ENCODE assay signal across 7 mouse cellular contexts in genomic region chr11:120788460-120788859, GRCm38 (mm10). TPM values are rescaled to one million over a fixed set of nuclear protein-coding genes. Genes with fewer than 3 reads are reported as not detected.
DNase-seq lines count a peak whose midpoint lies in the region; ATAC-seq and TF ChIP-seq lines count a peak whose summit lies in the region.
"Not testable (repeated sequence)": the region's sequence is repeated elsewhere in the genome, so short reads cannot be mapped to it uniquely, and the experiment has no call there.

No protein-coding gene starts in this region.

- H3K36me3 ChIP-seq in kidney, embryonic 14.5 days (ENCODE audit: control insufficient read depth, insufficient read depth, low read length): peaks cover 71% of the 10 kb centered on the region
- H3K36me3 ChIP-seq in kidney, postnatal 0 days (ENCODE audit: insufficient read depth, low read length): peaks cover 60% of the 10 kb centered on the region

- not testable (repeated sequence) for H3K27me3 ChIP-seq in kidney, embryonic 14.5 days (ENCODE audit: control insufficient read depth, insufficient read depth, low read length); kidney, postnatal 0 days (ENCODE audit: insufficient read depth, low read length)

- 67% methylated on average over 9 of the region's 10 CpGs for WGBS in kidney, embryonic 14.5 days
- WGBS in kidney, postnatal 0 days: 61% methylated on average over 9 of the region's 10 CpGs

- 0 out of 2 replicates have a peak, but pooled peaks have one; percentile 16 for ATAC-seq in kidney, embryonic 14.5 days (ENCODE audit: low FRiP score, low TSS enrichment)
- peak; percentile 50 for ATAC-seq in kidney, postnatal 0 days (replicated peaks; ENCODE audit: low FRiP score, low read depth)

- TF ChIP-seq CTCF in kidney, postnatal 0 days (IDR thresholded peaks at IDR 0.05; ENCODE audit: low read depth): not testable (repeated sequence)

- H3K27ac ChIP-seq in kidney, embryonic 14.5 days (ENCODE audit: low read depth, low read length); kidney, postnatal 0 days: not testable (repeated sequence)

- H3K4me2 ChIP-seq in kidney, embryonic 14.5 days (replicated peaks; ENCODE audit: low read depth, low read length); kidney, postnatal 0 days (ENCODE audit: low read length): not testable (repeated sequence)

- not testable (repeated sequence) for H3K4me3 ChIP-seq in kidney, embryonic 14.5 days (ENCODE audit: low read length); kidney, postnatal 0 days (replicated peaks; ENCODE audit: low read depth, low read length)

- not testable (repeated sequence) for H3K9ac ChIP-seq in kidney, embryonic 14.5 days (ENCODE audit: low read depth, low read length); kidney, postnatal 0 days (ENCODE audit: low read depth, low read length)

- H3K4me1 ChIP-seq in kidney, embryonic 14.5 days (ENCODE audit: control insufficient read depth, insufficient read depth, low read length): peaks cover 10% of the 10 kb centered on the region
- H3K4me1 ChIP-seq in kidney, postnatal 0 days (replicated peaks; ENCODE audit: insufficient read depth, low read length): not testable (repeated sequence)

- not testable (repeated sequence) for H3K9me3 ChIP-seq in kidney, embryonic 14.5 days (ENCODE audit: control insufficient read depth, low read length); kidney, postnatal 0 days (replicated peaks; ENCODE audit: low read length)

- peak; percentile 86 for DNase-seq in heart, adult 11 months
- DNase-seq in kidney, adult 18-20 months: peak; percentile 45
- peak; percentile 55 to 57 for DNase-seq in kidney, adult 8-10 months
- DNase-seq in kidney, postnatal 0 days (ENCODE audit: low spot score): not testable (repeated sequence)
- DNase-seq in kidney, postnatal 14 days: peak; percentile 57
- peak; percentile 43 to 53 for DNase-seq in kidney, postnatal 36 days

RNA-seq across cellular contexts. Expression of gene Gps1, which starts 4.4 kb away (rescaled TPM):
- 213 and 239 TPM in 2 replicates for polyA plus RNA-seq in kidney, embryonic 14.5 days (2014; fragmentation: Nextera tagmentation; extraction: Ambion mirVana)
- polyA plus RNA-seq in kidney, postnatal 0 days (2015; fragmentation: Nextera tagmentation; extraction: Ambion mirVana): 158 and 170 TPM in 2 replicates

RNA-seq across cellular contexts. Expression of gene Rfng, which starts 4.5 kb away (rescaled TPM):
- polyA plus RNA-seq in kidney, embryonic 14.5 days (2014; fragmentation: Nextera tagmentation; extraction: Ambion mirVana): 19.3 and 26.2 TPM in 2 replicates
- polyA plus RNA-seq in kidney, postnatal 0 days (2015; fragmentation: Nextera tagmentation; extraction: Ambion mirVana): 32.4 and 32.6 TPM in 2 replicates

RNA-seq across cellular contexts. Expression of gene Dus1l, which starts 7.7 kb away (rescaled TPM):
- polyA plus RNA-seq in kidney, embryonic 14.5 days (2014; fragmentation: Nextera tagmentation; extraction: Ambion mirVana): 58.2 and 80.3 TPM in 2 replicates
- polyA plus RNA-seq in kidney, postnatal 0 days (2015; fragmentation: Nextera tagmentation; extraction: Ambion mirVana): 66.0 and 73.0 TPM in 2 replicates

RNA-seq across cellular contexts. Expression of gene Hmga1b, which starts 25.9 kb away (rescaled TPM):
- polyA plus RNA-seq in kidney, embryonic 14.5 days (2014; fragmentation: Nextera tagmentation; extraction: Ambion mirVana): 5.2 and 7.9 TPM in 2 replicates
- polyA plus RNA-seq in kidney, postnatal 0 days (2015; fragmentation: Nextera tagmentation; extraction: Ambion mirVana): 2.6 and 4.5 TPM in 2 replicates

RNA-seq across cellular contexts. Expression of gene Fasn, which starts 35.9 kb away (rescaled TPM):
- 54.9 and 79.9 TPM in 2 replicates for polyA plus RNA-seq in kidney, embryonic 14.5 days (2014; fragmentation: Nextera tagmentation; extraction: Ambion mirVana)
- 19.8 and 19.9 TPM in 2 replicates for polyA plus RNA-seq in kidney, postnatal 0 days (2015; fragmentation: Nextera tagmentation; extraction: Ambion mirVana)
